ENCODE assay signal across 1 mouse cellular context in the genomic region with DNA sequence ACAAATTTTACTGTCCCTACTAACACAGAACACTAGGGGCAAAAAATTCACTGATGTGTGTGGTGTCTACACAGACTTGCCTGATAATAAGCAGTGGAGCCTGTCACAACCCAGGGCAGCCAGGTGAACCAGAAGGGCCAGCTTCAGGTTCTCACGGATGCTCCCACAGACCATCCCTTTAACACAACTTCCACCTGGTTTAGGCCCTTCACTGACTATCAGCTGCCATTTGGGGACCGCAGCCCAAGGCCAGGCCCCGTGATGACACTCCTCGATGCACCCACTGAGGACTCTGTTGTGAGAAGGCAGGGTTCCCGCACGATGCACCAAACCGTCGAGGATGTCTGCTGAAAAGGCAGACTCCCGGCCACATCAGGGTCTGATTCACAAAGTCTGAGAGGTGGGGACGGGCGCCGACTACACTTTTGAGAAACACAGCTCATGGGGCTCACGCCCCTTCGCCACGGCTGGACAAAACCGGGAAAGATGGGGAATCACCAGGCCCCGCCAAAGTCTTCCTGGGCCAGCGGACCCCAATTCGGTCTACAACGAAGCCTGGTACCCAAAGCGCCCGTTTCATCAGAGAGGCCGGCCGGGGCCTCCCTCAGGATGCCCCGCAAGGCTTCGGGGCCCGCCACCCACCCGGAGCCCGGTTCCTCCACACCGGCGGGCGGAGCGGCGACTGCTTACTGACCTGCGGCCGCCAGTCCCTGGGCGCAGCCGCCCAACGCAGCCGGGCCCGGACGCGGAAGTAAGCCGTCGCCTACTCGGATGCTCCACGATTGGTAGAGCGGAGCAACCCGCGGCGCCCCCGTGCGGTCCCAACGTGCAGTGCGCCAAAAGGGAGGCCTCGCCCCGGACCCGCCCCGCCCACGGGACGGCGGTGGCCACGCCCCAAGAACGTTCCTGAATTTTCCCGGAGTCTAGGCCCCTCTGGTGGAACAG.
TF ChIP-seq lines count a peak whose summit lies in the region.

No protein-coding gene starts in this region.

TF ChIP-seq in MEL, 35 proteins besides CTCF, POLR2A, EP300 and RAD21 (continued from another document):
- TF ChIP-seq RCOR1 (IDR thresholded peaks at IDR 0.05; ENCODE audit: low read depth, low read length) = 0 out of 2 replicates have a peak, but pooled peaks have one; percentile 44
- TF ChIP-seq MYB (IDR thresholded peaks at IDR 0.05; ENCODE audit: low read depth, low read length) = no peak
- TF ChIP-seq HCFC1 (IDR thresholded peaks at IDR 0.05; ENCODE audit: low read depth, low read length) = peak; percentile 85
- no peak for TF ChIP-seq GATA1 (IDR thresholded peaks at IDR 0.05; ENCODE audit: low read depth, low read length)
- TF ChIP-seq TBP (IDR thresholded peaks at IDR 0.05; ENCODE audit: low read depth, low read length) = no peak; the same call in 1 of the 2 replicates
- no peak; the same call in 1 of the 2 replicates for TF ChIP-seq MAZ (IDR thresholded peaks at IDR 0.05; ENCODE audit: low read depth, low read length)
- TF ChIP-seq ZKSCAN1 (IDR thresholded peaks at IDR 0.05; ENCODE audit: low read depth, low read length) = no peak
